Mouse (Mus musculus) megakaryocyte, embryonic 14.5 days (primary cell): Measurements from ENCODE around the gene Dnaja4. TPM values are rescaled to one million over a fixed set of nuclear protein-coding genes. Genes with fewer than 3 reads are reported as not detected.
"Not testable (repeated sequence)": the region's sequence is repeated elsewhere in the genome, so short reads cannot be mapped to it uniquely, and the experiment has no call there.

ENCODE experiments used
- H3K27me3 ChIP-seq: replicated peaks from 2 replicates; pipeline ENCODE3; 2012; ENCODE audit warnings: inconsistent platforms
- H3K36me3 ChIP-seq: replicated peaks from 2 replicates; pipeline ENCODE3; 2012; ENCODE audit warnings: low read length, inconsistent platforms, mixed read lengths
- H3K4me1 ChIP-seq: 2 replicates; pipeline ENCODE4 v1.6.1; 2012; ENCODE audit warnings: inconsistent platforms
- H3K4me3 ChIP-seq: replicated peaks from 2 replicates; pipeline ENCODE3; 2012; ENCODE audit warnings: moderate library complexity, mild to moderate bottlenecking, inconsistent platforms
- H3K9me3 ChIP-seq: 2 replicates; pipeline ENCODE4 v1.6.1; 2012; ENCODE audit warnings: inconsistent platforms
- FLI1 ChIP-seq: IDR thresholded peaks from 2 replicates; pipeline ENCODE4 v1.6.1; 2012; ENCODE audit warnings: low read length, inconsistent platforms, mixed read lengths
- GATA1 ChIP-seq: IDR thresholded peaks from 3 replicates; pipeline ENCODE4 v1.6.1; 2012; ENCODE audit warnings: mixed read lengths, low read length, inconsistent platforms, borderline replicate concordance
- polyA plus RNA-seq: library from polyadenylated mRNA; stranded (reverse); fragments of >175 nt; gene quantifications from 2 replicates; pipeline ENCODE4 v1.2.3, GENCODE M21; 2012; ENCODE audit warnings: low replicate concordance; ENCODE audit not compliant: insufficient read depth

Dnaja4 gene
- polyA plus RNA-seq, 1 experiment: 0.46 TPM

GRCm38 (mm10) chr9:54668455-54668854, 30.2 kb upstream of the Dnaja4 start:
- 0 out of 2 replicates have a peak, but pooled peaks cover 6% of the 10 kb centered on the region for H3K9me3 ChIP-seq

GRCm38 (mm10) chr9:54671962-54672361, 26.7 kb upstream of the Dnaja4 start:
- no peak for TF ChIP-seq FLI1
- TF ChIP-seq GATA1: no peak
- H3K4me3 ChIP-seq: no peak overlapping the region

More at GRCm38 (mm10) chr9:54668455-54668854, 30.2 kb upstream of the Dnaja4 start:
- Histone ChIP-seq H3K4me1 (no peaks in the 10 kb centered on the region), H3K4me3 (no peak overlapping the region), H3K27me3 (peaks cover 18% of the 10 kb centered on the region), H3K36me3 (no peaks in the 10 kb centered on the region)
- TF ChIP-seq FLI1 (no peak), GATA1 (no peak)

GRCm38 (mm10) chr9:54673887-54674286, 24.8 kb upstream of the Dnaja4 start:
- Histone ChIP-seq H3K4me3 (no peak overlapping the region), H3K27me3 (peaks cover 29% of the 10 kb centered on the region), H3K9me3 (no peaks in the 10 kb centered on the region), H3K4me1 (peaks cover 10% of the 10 kb centered on the region), H3K36me3 (no peaks in the 10 kb centered on the region)
- TF ChIP-seq GATA1: no peak

More at GRCm38 (mm10) chr9:54671962-54672361, 26.7 kb upstream of the Dnaja4 start:
- Histone ChIP-seq H3K27me3 (peaks cover 18% of the 10 kb centered on the region), H3K36me3 (no peaks in the 10 kb centered on the region), H3K4me1 (peaks cover 10% of the 10 kb centered on the region), H3K9me3 (no peaks in the 10 kb centered on the region)

- H3K27me3 ChIP-seq: peaks cover 40% of the 10 kb centered on the region
- H3K9me3 ChIP-seq: no peaks in the 10 kb centered on the region
- H3K4me1 ChIP-seq: peaks cover 24% of the 10 kb centered on the region
- H3K36me3 ChIP-seq: no peaks in the 10 kb centered on the region
- peak overlapping the region; percentile 89 for H3K4me3 ChIP-seq
- TF ChIP-seq GATA1: no peak
- TF ChIP-seq FLI1: no peak
Measured at GRCm38 (mm10) chr9:54676531-54676986, 22.1 kb upstream of the Dnaja4 start.

- Histone ChIP-seq H3K36me3 (no peaks in the 10 kb centered on the region), H3K4me3 (peak overlapping the region; percentile 53), H3K4me1 (peaks cover 24% of the 10 kb centered on the region), H3K27me3 (peaks cover 48% of the 10 kb centered on the region), H3K9me3 (no peaks in the 10 kb centered on the region)
- no peak for TF ChIP-seq GATA1
- TF ChIP-seq FLI1: no peak
Measured at GRCm38 (mm10) chr9:54682846-54683245, 15.8 kb upstream of the Dnaja4 start.

GRCm38 (mm10) chr9:54683814-54684605, 14.7 kb upstream of the Dnaja4 start:
- no peak for TF ChIP-seq FLI1
- no peak for TF ChIP-seq GATA1
- H3K4me1 ChIP-seq: peaks cover 24% of the 10 kb centered on the region
- H3K36me3 ChIP-seq: no peaks in the 10 kb centered on the region
- no peak overlapping the region for H3K4me3 ChIP-seq
- no peaks in the 10 kb centered on the region for H3K9me3 ChIP-seq
- peaks cover 48% of the 10 kb centered on the region for H3K27me3 ChIP-seq

- Histone ChIP-seq H3K9me3 (no peaks in the 10 kb centered on the region), H3K27me3 (peaks cover 54% of the 10 kb centered on the region), H3K4me1 (peaks cover 17% of the 10 kb centered on the region), H3K4me3 (no peak overlapping the region), H3K36me3 (no peaks in the 10 kb centered on the region)
- TF ChIP-seq GATA1 (no peak), FLI1 (no peak)
Measured at GRCm38 (mm10) chr9:54687246-54688236, 11.1 kb upstream of the Dnaja4 start.

- TF ChIP-seq FLI1: no peak
- TF ChIP-seq GATA1: no peak
- Histone ChIP-seq H3K9me3 (no peaks in the 10 kb centered on the region), H3K4me1 (peaks cover 9% of the 10 kb centered on the region), H3K4me3 (no peak overlapping the region), H3K27me3 (peaks cover 58% of the 10 kb centered on the region), H3K36me3 (no peaks in the 10 kb centered on the region)
Measured at GRCm38 (mm10) chr9:54689446-54689845, 9.2 kb upstream of the Dnaja4 start.

GRCm38 (mm10) chr9:54690697-54691096, 8.0 kb upstream of the Dnaja4 start:
- H3K36me3 ChIP-seq, H3K9me3 ChIP-seq, H3K4me3 ChIP-seq, H3K4me1 ChIP-seq: not testable (repeated sequence)
- peaks cover 60% of the 10 kb centered on the region for H3K27me3 ChIP-seq

GRCm38 (mm10) chr9:54691241-54691805, 7.3 kb upstream of the Dnaja4 start:
- not testable (repeated sequence) for H3K36me3 ChIP-seq, H3K4me1 ChIP-seq, H3K9me3 ChIP-seq
- Histone ChIP-seq H3K4me3 (peak overlapping the region; percentile 87), H3K27me3 (peaks cover 62% of the 10 kb centered on the region)
